Comparison of ENCODE assay signal across 1 mouse cellular context in genomic region chr16:22657874-22658789, GRCm38 (mm10).
TF ChIP-seq lines count a peak whose summit lies in the region.

No protein-coding gene starts in this region.

TF ChIP-seq in CH12.LX, 34 proteins besides CTCF, POLR2A, EP300 and RAD21 (continued from another document):
- TF ChIP-seq IRF4 (IDR thresholded peaks at IDR 0.05; ENCODE audit: low read depth, low read length) (peak; percentile 86), TCF12 (IDR thresholded peaks at IDR 0.05; ENCODE audit: low read depth, low read length) (peak; percentile 78), MYC (IDR thresholded peaks at IDR 0.05; ENCODE audit: low read depth, low read length) (peak; percentile 75), POLR2AphosphoS2 (IDR thresholded peaks at IDR 0.05; ENCODE audit: low read depth, low read length) (no peak)
